Mouse (Mus musculus): ENCODE measurements at regions not wholly inside any gene's neighbourhood (a gene's known extent, or its start where the extent isn't known, plus 50 kb on each side); places are given as distances from the start of the nearest gene placed in this dataset.

- no peak for TF ChIP-seq CTCF (IDR thresholded peaks at IDR 0.05)
- in situ Hi-C loops (cut with MboI; ENCODE audit: low pct_unique_long_range_greater_than_20kb) = loop anchor here (25.0 kb wide), 1 partner anchor 637 kb away; no protein-coding TSS in a partner anchor
- CTCF ChIA-PET = no interaction called here
- POLR2A ChIA-PET = interaction anchor here (0.6 kb wide), 1 partner anchor 13 kb away, joined by 4 read pairs; no protein-coding TSS in a partner anchor
- H3K27me3 ChIP-seq = no peaks in the 10 kb centered on the region
- ATAC-seq (peak; percentile 76), DNase-seq (ENCODE audit: low read depth, low spot score) (no peak)
Observed at GRCm38 (mm10) chr8:92024133-92024532, 222.3 kb upstream of the Irx3 start.

- no peaks in the 10 kb centered on the region for H3K27me3 ChIP-seq
- no peak for ATAC-seq
- DNase-seq (ENCODE audit: low read depth, low spot score) = no peak
- in situ Hi-C loops (cut with MboI; ENCODE audit: low pct_unique_long_range_greater_than_20kb) = loop anchor here (25.0 kb wide), 1 partner anchor 634 kb away; no protein-coding TSS in a partner anchor
- POLR2A ChIA-PET = interaction anchor here (0.6 to 1.2 kb wide), 2 partner anchors 10 to 576 kb away, joined by 3 to 4 read pairs; no protein-coding TSS in a partner anchor
- no peak for TF ChIP-seq CTCF (IDR thresholded peaks at IDR 0.05)
- CTCF ChIA-PET = interaction anchor here (0.6 kb wide), 1 partner anchor 12 kb away, joined by 3 read pairs; no protein-coding TSS in a partner anchor
Observed at GRCm38 (mm10) chr8:92021521-92021920, 219.7 kb upstream of the Irx3 start.

GRCm38 (mm10) chr8:92014704-92015103, 212.8 kb upstream of the Irx3 start:
- no peaks in the 10 kb centered on the region for H3K27me3 ChIP-seq
- ChIA-PET POLR2A (interaction anchor here (0.5 kb wide), 1 partner anchor 420 kb away, joined by 5 read pairs; no protein-coding TSS in a partner anchor), CTCF (no interaction called here)
- no peak for TF ChIP-seq CTCF (IDR thresholded peaks at IDR 0.05)
- no peak for DNase-seq (ENCODE audit: low read depth, low spot score)
- in situ Hi-C loops (cut with MboI; ENCODE audit: low pct_unique_long_range_greater_than_20kb) = loop anchor here (5.0 to 25.0 kb wide), 4 partner anchors 217 to 627 kb away; partner anchors contain the start of gene Irx5
- ATAC-seq = no peak

- ChIA-PET POLR2A (no interaction called here), CTCF (interaction anchor here (0.9 to 2.3 kb wide), 2 partner anchors 21 kb away, joined by 3 to 5 read pairs; no protein-coding TSS in a partner anchor)
- no peak for DNase-seq (ENCODE audit: low read depth, low spot score)
- H3K27me3 ChIP-seq = no peaks in the 10 kb centered on the region
- in situ Hi-C loops (cut with MboI; ENCODE audit: low pct_unique_long_range_greater_than_20kb) = loop anchor here (5.0 to 25.0 kb wide), 4 partner anchors 216 to 626 kb away; partner anchors contain the start of gene Irx5
- TF ChIP-seq CTCF (IDR thresholded peaks at IDR 0.05) = peak; percentile 64
- no peak for ATAC-seq
Observed at GRCm38 (mm10) chr8:92013183-92013582, 211.3 kb upstream of the Irx3 start.

DNA sequence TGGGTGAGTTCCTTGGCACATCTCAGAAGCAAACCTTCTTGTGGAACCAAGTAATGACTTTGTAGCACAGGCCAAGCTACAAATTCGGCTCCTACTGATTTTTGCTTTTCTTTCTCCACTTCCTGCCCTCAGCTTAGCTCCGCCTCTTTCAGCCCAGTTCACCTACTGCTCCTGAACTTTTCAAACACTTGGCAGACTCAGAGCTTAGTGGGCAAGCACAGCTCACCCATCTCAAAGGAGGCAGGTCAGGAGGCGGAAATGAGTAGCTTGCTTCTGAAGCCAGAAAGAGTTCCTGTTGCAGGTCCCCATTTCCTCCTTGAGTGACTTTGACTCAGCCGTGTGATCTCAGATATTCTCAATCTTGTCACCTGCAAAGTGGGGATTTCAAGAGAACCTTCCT, 208.5 kb upstream of the Irx3 start:
- in situ Hi-C loops (cut with MboI; ENCODE audit: low pct_unique_long_range_greater_than_20kb) = loop anchor here (5.0 to 25.0 kb wide), 4 partner anchors 213 to 623 kb away; partner anchors contain the start of gene Irx5
- DNase-seq (ENCODE audit: low read depth, low spot score) = no peak
- CTCF ChIA-PET = no interaction called here
- POLR2A ChIA-PET = interaction anchor here (0.6 kb wide), 2 partner anchors 132 to 313 kb away, joined by 3 to 5 read pairs; no protein-coding TSS in a partner anchor
- ATAC-seq = no peak
- H3K27me3 ChIP-seq = no peaks in the 10 kb centered on the region
- TF ChIP-seq CTCF (IDR thresholded peaks at IDR 0.05) = no peak

DNA sequence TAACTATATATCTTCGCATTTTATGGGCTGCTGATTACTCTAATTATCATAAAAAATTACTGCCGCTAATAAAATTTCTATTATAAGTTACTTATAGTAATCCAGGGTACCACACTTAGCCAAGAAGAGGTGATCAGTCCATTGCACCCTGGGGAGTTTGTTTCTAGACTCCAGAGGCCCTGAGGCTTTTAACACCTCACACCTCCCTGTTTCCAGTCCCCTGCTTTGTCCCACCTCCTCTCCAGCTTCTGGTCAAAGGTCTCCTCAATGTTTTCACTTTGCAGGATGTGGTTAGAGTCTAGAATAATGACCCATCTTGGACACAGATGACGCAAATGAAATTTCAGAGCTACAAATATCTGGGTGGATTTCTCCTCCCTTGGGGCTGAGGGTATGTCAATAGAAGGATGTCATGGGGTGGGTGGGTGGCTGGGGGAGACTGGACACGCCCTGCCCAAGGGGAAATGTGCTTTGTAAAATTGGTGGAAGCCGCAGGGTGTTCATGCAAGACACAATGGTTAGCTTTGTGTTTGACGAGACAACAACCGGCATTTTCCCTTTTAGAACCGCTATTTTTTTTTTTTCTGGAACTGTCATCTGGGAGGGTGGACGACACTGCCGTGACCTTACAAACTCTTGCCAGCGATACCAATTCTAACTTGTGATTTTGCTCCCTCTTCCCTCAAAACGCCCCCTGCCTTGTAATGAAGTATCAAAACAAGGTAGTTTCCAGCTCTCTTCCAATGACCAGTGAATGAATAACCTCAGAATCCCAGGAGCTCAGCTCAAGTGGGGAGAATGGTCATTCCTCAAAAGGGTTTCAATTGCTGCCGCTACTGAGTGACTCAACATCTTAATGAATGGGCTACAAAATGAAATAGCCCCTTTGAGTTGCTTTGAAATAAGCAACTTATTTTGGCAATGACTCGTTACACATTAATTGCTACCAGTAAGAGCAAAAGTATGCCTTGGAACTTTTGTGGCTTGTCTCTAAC, 207.0 kb upstream of the Irx3 start:
- CTCF ChIA-PET = interaction anchor here (0.9 to 1.6 kb wide), 9 partner anchors 12 to 630 kb away, joined by 3 to 5 read pairs (median 3); no protein-coding TSS in a partner anchor
- DNase-seq (ENCODE audit: low read depth, low spot score) (peak; percentile 93), ATAC-seq (peak; percentile 93)
- peak; percentile 43 for TF ChIP-seq CTCF (IDR thresholded peaks at IDR 0.05)
- H3K27me3 ChIP-seq = no peaks in the 10 kb centered on the region
- POLR2A ChIA-PET = interaction anchor here (0.7 to 2.0 kb wide), 5 partner anchors 10 to 840 kb away, joined by 3 to 13 read pairs (median 5); partner anchors contain the start of gene Irx3
- in situ Hi-C loops (cut with MboI; ENCODE audit: low pct_unique_long_range_greater_than_20kb) = loop anchor here (25.0 kb wide), 1 partner anchor 622 kb away; no protein-coding TSS in a partner anchor

GRCm38 (mm10) chr8:92005091-92005490, 203.2 kb upstream of the Irx3 start:
- TF ChIP-seq CTCF (IDR thresholded peaks at IDR 0.05) = no peak
- POLR2A ChIA-PET = no interaction called here

DNA sequence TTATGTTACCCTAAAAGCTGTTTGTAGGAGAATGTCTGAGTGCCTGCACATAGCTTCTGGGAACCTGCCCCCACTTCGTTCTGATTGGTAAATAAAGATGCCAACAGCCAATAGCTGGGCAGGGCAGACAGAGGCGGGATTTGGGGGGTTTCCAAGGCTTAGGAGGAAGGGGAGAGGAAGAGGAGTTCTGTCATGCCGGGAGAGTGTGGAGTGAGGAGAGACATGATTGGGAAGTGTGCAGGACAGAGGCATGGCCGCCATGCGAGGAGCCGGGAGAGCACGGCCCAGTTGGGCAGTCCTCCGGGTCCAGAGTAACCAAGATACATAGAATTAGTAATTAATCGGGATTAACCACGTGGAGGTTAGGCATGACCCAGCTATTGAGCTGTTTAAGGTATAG, 202.7 kb upstream of the Irx3 start:
- no peak for ATAC-seq
- no peak for DNase-seq (ENCODE audit: low read depth, low spot score)
- ChIA-PET CTCF (interaction anchor here (1.7 kb wide), 1 partner anchor 9 kb away, joined by 5 read pairs; no protein-coding TSS in a partner anchor), POLR2A (no interaction called here)
- TF ChIP-seq CTCF (IDR thresholded peaks at IDR 0.05) = no peak
- H3K27me3 ChIP-seq = no peaks in the 10 kb centered on the region
- in situ Hi-C loops (cut with MboI; ENCODE audit: low pct_unique_long_range_greater_than_20kb) = loop anchor here (25.0 kb wide), 1 partner anchor 617 kb away; no protein-coding TSS in a partner anchor

More at GRCm38 (mm10) chr8:92005091-92005490, 203.2 kb upstream of the Irx3 start:
- CTCF ChIA-PET = interaction anchor here (1.7 kb wide), 1 partner anchor 10 kb away, joined by 5 read pairs; no protein-coding TSS in a partner anchor
- no peaks in the 10 kb centered on the region for H3K27me3 ChIP-seq
- ATAC-seq = no peak
- in situ Hi-C loops (cut with MboI; ENCODE audit: low pct_unique_long_range_greater_than_20kb) = loop anchor here (25.0 kb wide), 1 partner anchor 618 kb away; no protein-coding TSS in a partner anchor
- no peak for DNase-seq (ENCODE audit: low read depth, low spot score)

- no peak for DNase-seq (ENCODE audit: low read depth, low spot score)
- ChIA-PET POLR2A (no interaction called here), CTCF (no interaction called here)
- ATAC-seq = no peak
- no peak for TF ChIP-seq CTCF (IDR thresholded peaks at IDR 0.05)
- H3K27me3 ChIP-seq = no peaks in the 10 kb centered on the region
- in situ Hi-C loops (cut with MboI; ENCODE audit: low pct_unique_long_range_greater_than_20kb) = loop anchor here (25.0 kb wide), 1 partner anchor 613 kb away; no protein-coding TSS in a partner anchor
Observed at GRCm38 (mm10) chr8:92000368-92000767, 198.5 kb upstream of the Irx3 start.

- POLR2A ChIA-PET = no interaction called here
- no peaks in the 10 kb centered on the region for H3K27me3 ChIP-seq
- TF ChIP-seq CTCF (IDR thresholded peaks at IDR 0.05) = no peak
- no peak for ATAC-seq
- in situ Hi-C loops (cut with MboI; ENCODE audit: low pct_unique_long_range_greater_than_20kb) = loop anchor here (25.0 kb wide), 1 partner anchor 612 kb away; no protein-coding TSS in a partner anchor
- CTCF ChIA-PET = no interaction called here
- no peak for DNase-seq (ENCODE audit: low read depth, low spot score)
Observed at GRCm38 (mm10) chr8:91999661-92000060, 197.8 kb upstream of the Irx3 start.

All from Patski (cell line).